Mouse (Mus musculus) midbrain, embryonic 14.5 days (tissue): ENCODE results near the gene Krtcap2. TPM values are rescaled to one million over a fixed set of nuclear protein-coding genes. Genes with fewer than 3 reads are reported as not detected.

Experiments used
- ATAC-seq: fragments of 200-750 bp; cut with Nextera tagmentation; 2 replicates; pipeline ENCODE4 v1.8.0; 2017; ENCODE audit warnings: moderate number of reproducible peaks, moderate library complexity; ENCODE audit not compliant: low FRiP score, low TSS enrichment
- DNase-seq: peaks from one replicate; pipeline ENCODE4 v3.0.0-alpha.2; 2015
- H3K27ac ChIP-seq: fragments of 300-500 bp; sonication (generic); replicated peaks from 2 replicates; pipeline ENCODE4 v1.5.1; 2014; ENCODE audit warnings: mild to moderate bottlenecking, low read depth, low read length, moderate library complexity
- H3K27me3 ChIP-seq: fragments of 300-500 bp; sonication (generic); 2 replicates; pipeline ENCODE4 v1.6.1; 2014; ENCODE audit warnings: low read length, control low read depth, mixed read lengths; ENCODE audit not compliant: control insufficient read depth, insufficient read depth
- H3K36me3 ChIP-seq: fragments of 300-500 bp; sonication (generic); 2 replicates; pipeline ENCODE4 v1.6.1; 2014; ENCODE audit warnings: low read length, control low read depth; ENCODE audit not compliant: control insufficient read depth, insufficient read depth
- H3K4me1 ChIP-seq: fragments of 300-500 bp; sonication (generic); 2 replicates; pipeline ENCODE4 v1.6.1; 2014; ENCODE audit warnings: mild to moderate bottlenecking, antibody characterized with exemption, low read length, control low read depth; ENCODE audit not compliant: control insufficient read depth, insufficient read depth
- H3K4me2 ChIP-seq: fragments of 300-500 bp; sonication (generic); 2 replicates; pipeline ENCODE4 v1.6.1; 2014; ENCODE audit warnings: mild to moderate bottlenecking, low read length, moderate library complexity
- H3K4me3 ChIP-seq: fragments of 300-500 bp; sonication (generic); replicated peaks from 2 replicates; pipeline ENCODE4 v1.5.1; 2014; ENCODE audit warnings: low read depth, low read length
- H3K9ac ChIP-seq: fragments of 300-500 bp; sonication (generic); replicated peaks from 2 replicates; pipeline ENCODE4 v1.6.1; 2014; ENCODE audit warnings: mild to moderate bottlenecking, low read length, moderate library complexity
- H3K9me3 ChIP-seq: fragments of 300-500 bp; sonication (generic); 2 replicates; pipeline ENCODE4 v1.6.1; 2016; ENCODE audit warnings: low read length, control low read depth, mixed read lengths; ENCODE audit not compliant: control insufficient read depth
- WGBS: fragments of 180-500 bp; shearing (Covaris S2); extraction: QIAGEN DNeasy Blood & Tissue Kit; methylation state at CpG from one replicate; pipeline ENCODE4 v1.1.7; 2014; 5-methylcytosine and 5-hydroxymethylcytosine counted together
- polyA plus RNA-seq: library from polyadenylated mRNA; unstranded; fragments of >200 nt; fragmentation: Nextera tagmentation; extraction: Ambion mirVana; gene quantifications from 2 replicates; pipeline ENCODE4 v1.2.1, GENCODE M21; 2014

The Krtcap2 gene
- polyA plus RNA-seq, 1 experiment from 2014 or later, result 199 TPM

GRCm38 (mm10) chr3:89285526-89285925 lies 39.8 kb downstream of the Krtcap2 start:
- no peak for ATAC-seq
- 30% methylated on average over 2 of the region's 2 CpGs for WGBS

GRCm38 (mm10) chr3:89287286-89287685 lies 41.5 kb downstream of the Krtcap2 start:
- Histone ChIP-seq H3K27ac (no peak overlapping the region), H3K9me3 (no peaks in the 10 kb centered on the region), H3K36me3 (no peaks in the 10 kb centered on the region), H3K4me2 (no peak overlapping the region), H3K27me3 (no peaks in the 10 kb centered on the region), H3K4me3 (no peak overlapping the region), H3K9ac (no peak overlapping the region), H3K4me1 (no peaks in the 10 kb centered on the region)
- DNase-seq (no peak), ATAC-seq (no peak)
- WGBS, result 63% methylated on average over 5 of the region's 5 CpGs

More at GRCm38 (mm10) chr3:89285526-89285925, 39.8 kb downstream of the Krtcap2 start:
- H3K9me3 ChIP-seq, result no peaks in the 10 kb centered on the region
- H3K4me1 ChIP-seq, result peaks cover 11% of the 10 kb centered on the region; the same call in 1 of the 2 replicates
- H3K36me3 ChIP-seq, result no peaks in the 10 kb centered on the region
- peaks cover 11% of the 10 kb centered on the region for H3K27me3 ChIP-seq
- H3K27ac ChIP-seq, result no peak overlapping the region
- H3K4me3 ChIP-seq, result no peak overlapping the region
- H3K9ac ChIP-seq, result no peak overlapping the region
- H3K4me2 ChIP-seq, result no peak overlapping the region
- DNase-seq, result no peak

- 60% methylated on average over 7 of the region's 7 CpGs for WGBS
- DNase-seq, result no peak
- no peaks in the 10 kb centered on the region for H3K36me3 ChIP-seq
- no peaks in the 10 kb centered on the region for H3K9me3 ChIP-seq
- no peak overlapping the region for H3K4me3 ChIP-seq
- no peak for ATAC-seq
- no peaks in the 10 kb centered on the region for H3K4me1 ChIP-seq
- no peak overlapping the region for H3K9ac ChIP-seq
- no peaks in the 10 kb centered on the region for H3K27me3 ChIP-seq
- no peak overlapping the region for H3K27ac ChIP-seq
- H3K4me2 ChIP-seq, result no peak overlapping the region
Measured at GRCm38 (mm10) chr3:89288503-89288928, 42.8 kb downstream of the Krtcap2 start.

- no peaks in the 10 kb centered on the region for H3K9me3 ChIP-seq
- H3K9ac ChIP-seq, result no peak overlapping the region
- H3K27me3 ChIP-seq, result no peaks in the 10 kb centered on the region
- no peak overlapping the region for H3K27ac ChIP-seq
- 80% methylated on average over 10 of the region's 10 CpGs for WGBS
- no peaks in the 10 kb centered on the region for H3K4me1 ChIP-seq
- DNase-seq, result no peak
- H3K4me2 ChIP-seq, result no peak overlapping the region
- H3K4me3 ChIP-seq, result no peak overlapping the region
- no peaks in the 10 kb centered on the region for H3K36me3 ChIP-seq
- ATAC-seq, result no peak
Measured at GRCm38 (mm10) chr3:89291874-89292273, 46.1 kb downstream of the Krtcap2 start.

GRCm38 (mm10) chr3:89292303-89292702 lies 46.5 kb downstream of the Krtcap2 start:
- no peak overlapping the region for H3K27ac ChIP-seq
- DNase-seq (no peak), ATAC-seq (no peak)
- H3K9ac ChIP-seq, result no peak overlapping the region
- H3K27me3 ChIP-seq, result no peaks in the 10 kb centered on the region
- H3K4me1 ChIP-seq, result no peaks in the 10 kb centered on the region
- H3K36me3 ChIP-seq, result no peaks in the 10 kb centered on the region
- WGBS, result 67% methylated on average over 5 of the region's 5 CpGs
- no peak overlapping the region for H3K4me3 ChIP-seq
- H3K4me2 ChIP-seq, result no peak overlapping the region
- H3K9me3 ChIP-seq, result no peaks in the 10 kb centered on the region

- Histone ChIP-seq H3K9me3 (no peaks in the 10 kb centered on the region), H3K27ac (no peak overlapping the region), H3K9ac (no peak overlapping the region), H3K27me3 (no peaks in the 10 kb centered on the region), H3K36me3 (no peaks in the 10 kb centered on the region), H3K4me3 (no peak overlapping the region), H3K4me1 (no peaks in the 10 kb centered on the region), H3K4me2 (no peak overlapping the region)
- DNase-seq, result no peak
- WGBS, result 92% methylated on average over 11 of the region's 11 CpGs
- ATAC-seq, result no peak
Measured at GRCm38 (mm10) chr3:89293247-89293918, 47.6 kb downstream of the Krtcap2 start.

- no peak overlapping the region for H3K4me3 ChIP-seq
- no peak overlapping the region for H3K27ac ChIP-seq
- 81% methylated on average over 5 of the region's 5 CpGs for WGBS
- no peak overlapping the region for H3K4me2 ChIP-seq
- ATAC-seq (no peak), DNase-seq (no peak)
- H3K36me3 ChIP-seq, result no peaks in the 10 kb centered on the region
- H3K9me3 ChIP-seq, result no peaks in the 10 kb centered on the region
- H3K27me3 ChIP-seq, result 0 out of 2 replicates have a peak, but pooled peaks cover 5% of the 10 kb centered on the region
- H3K4me1 ChIP-seq, result no peaks in the 10 kb centered on the region
- H3K9ac ChIP-seq, result no peak overlapping the region
Measured at GRCm38 (mm10) chr3:89294195-89294594, 48.4 kb downstream of the Krtcap2 start.

- Histone ChIP-seq H3K27ac (no peak overlapping the region), H3K9ac (no peak overlapping the region), H3K9me3 (no peaks in the 10 kb centered on the region), H3K36me3 (no peaks in the 10 kb centered on the region), H3K27me3 (0 out of 2 replicates have a peak, but pooled peaks cover 5% of the 10 kb centered on the region), H3K4me1 (no peaks in the 10 kb centered on the region), H3K4me2 (no peak overlapping the region), H3K4me3 (no peak overlapping the region)
- 83% methylated on average over 8 of the region's 8 CpGs for WGBS
- ATAC-seq, result no peak
- no peak for DNase-seq
Measured at GRCm38 (mm10) chr3:89295685-89296230, 50.0 kb downstream of the Krtcap2 start.
